Mouse (Mus musculus) monocyte, adult 2 months (primary cell): ENCODE results near the gene Phf6.
"Not testable (repeated sequence)": the region's sequence is repeated elsewhere in the genome, so short reads cannot be mapped to it uniquely, and the experiment has no call there.

Source experiments
- DNase-seq, 2 experiments: peaks; one replicate each; pipeline ENCODE4 v3.0.0; 2022; ENCODE audit warnings: low spot score in 2 of 2, low read depth in 1 of 2

Phf6 gene

DNA sequence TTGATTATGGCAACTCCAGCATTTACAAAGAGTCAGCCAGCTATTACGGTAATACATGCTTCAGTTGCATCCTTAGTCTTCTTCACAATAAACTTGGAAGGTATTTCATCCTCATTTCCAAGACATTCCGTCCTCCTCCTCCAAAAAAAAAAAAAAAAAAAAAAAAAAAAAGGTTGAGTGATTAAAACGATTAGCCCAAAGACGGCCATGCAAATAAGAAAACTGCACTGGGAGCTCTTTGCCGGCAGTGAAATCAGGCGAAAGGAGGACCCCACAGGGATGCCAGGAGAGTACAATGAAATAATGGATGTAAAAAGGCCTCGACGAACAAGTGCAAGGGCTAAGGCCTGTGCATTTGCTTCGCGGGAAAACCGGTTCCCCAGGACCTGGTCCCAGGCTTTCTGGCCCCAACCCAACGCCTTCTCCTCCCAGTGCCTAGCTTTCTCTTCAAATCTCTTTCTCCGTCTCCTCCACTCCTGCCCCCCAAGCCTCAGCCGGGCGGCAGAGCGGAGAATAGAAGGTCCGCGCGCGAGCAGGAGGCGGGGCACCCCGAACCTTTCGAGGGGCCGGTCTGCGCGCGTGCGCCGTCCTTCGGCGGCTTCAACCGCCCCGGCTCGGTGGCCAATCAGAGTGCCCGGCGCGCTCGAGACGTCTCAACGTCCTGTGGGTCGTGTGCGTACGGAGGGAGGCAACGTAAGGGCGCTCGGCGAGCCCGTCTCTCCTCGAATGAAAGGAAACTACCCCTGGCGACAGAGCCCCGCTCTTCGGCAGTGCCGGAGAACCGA lies at the start of gene Phf6:
Gene Phf6 (plus strand): TSS at position 680 of the 785 bp plus-strand sequence.
- peak; percentile 35 to 73 for DNase-seq

GRCm38 (mm10) chrX:52864126-52864525 lies 47.9 kb upstream of the Phf6 start:
- DNase-seq = no peak

- not testable (repeated sequence) for DNase-seq
Measured at GRCm38 (mm10) chrX:52898486-52898885, 13.6 kb upstream of the Phf6 start.

GRCm38 (mm10) chrX:52912372-52912728 lies 284 bp downstream of the Phf6 start:
- no peak for DNase-seq

DNA sequence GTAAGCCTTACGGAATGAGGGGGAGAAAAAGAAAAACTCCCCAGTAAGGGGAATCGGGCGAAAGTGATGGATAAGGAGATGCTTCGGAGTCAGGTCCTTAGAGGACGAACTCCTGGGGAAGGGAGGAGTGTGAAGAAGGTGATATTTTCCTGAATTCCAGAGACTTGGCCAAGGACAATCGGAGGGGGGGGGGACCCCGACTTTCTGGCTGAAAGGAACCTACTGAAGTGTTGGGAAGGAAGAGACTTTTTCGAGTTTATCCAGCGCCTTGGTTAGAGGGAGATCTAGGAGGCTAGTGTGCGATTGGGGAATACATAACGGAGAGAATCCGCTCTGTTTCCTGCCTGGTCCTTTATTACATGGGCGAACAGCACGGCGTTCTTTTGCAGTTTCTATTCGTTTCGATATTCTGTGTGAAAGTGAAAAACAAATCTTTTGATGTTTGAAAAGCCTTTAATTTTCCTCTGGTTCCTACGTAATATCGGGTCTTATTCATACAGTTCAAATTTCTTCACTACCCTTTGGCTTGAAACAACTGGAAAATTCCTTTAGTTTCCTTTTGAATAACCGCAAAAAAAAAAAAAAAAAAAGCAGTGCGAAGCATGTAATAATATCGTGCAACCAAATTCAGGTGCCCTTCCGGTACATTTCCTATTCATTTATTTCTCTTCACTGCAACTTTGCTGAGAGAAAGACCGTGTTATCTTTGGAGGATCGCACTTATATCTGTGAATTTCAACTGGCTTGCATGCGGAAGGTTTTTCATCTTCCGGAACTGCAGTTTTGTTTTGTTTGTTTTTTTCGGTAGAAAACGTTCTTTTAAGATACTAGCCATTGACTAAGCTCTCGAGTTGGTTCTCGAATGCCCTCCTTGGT lies 998 bp downstream of the Phf6 start:
- no peak for DNase-seq

GRCm38 (mm10) chrX:52913856-52914255 lies 1.8 kb downstream of the Phf6 start:
- DNase-seq = no peak

- no peak for DNase-seq
Measured at GRCm38 (mm10) chrX:52914705-52915104, 2.6 kb downstream of the Phf6 start.

DNA sequence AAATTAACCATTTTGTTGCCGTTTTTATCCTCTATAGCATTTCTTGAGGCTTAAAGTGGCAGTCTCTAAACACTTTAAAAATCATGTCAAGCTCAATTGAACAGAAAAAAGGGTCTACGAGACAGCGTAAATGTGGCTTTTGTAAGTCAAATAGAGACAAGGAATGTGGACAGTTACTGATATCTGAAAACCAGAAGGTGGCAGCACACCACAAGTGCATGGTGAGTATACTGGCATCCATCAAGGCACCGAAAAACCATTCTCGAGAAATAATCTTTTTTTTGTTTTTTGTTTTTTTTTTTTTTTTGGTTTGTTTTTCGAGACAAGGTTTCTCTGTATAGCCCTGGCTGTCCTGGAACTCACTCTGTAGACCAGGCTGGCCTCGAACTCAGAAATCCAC lies 4.5 kb downstream of the Phf6 start:
- no peak for DNase-seq

GRCm38 (mm10) chrX:52926726-52927125 lies 14.7 kb downstream of the Phf6 start:
- no peak for DNase-seq

DNA sequence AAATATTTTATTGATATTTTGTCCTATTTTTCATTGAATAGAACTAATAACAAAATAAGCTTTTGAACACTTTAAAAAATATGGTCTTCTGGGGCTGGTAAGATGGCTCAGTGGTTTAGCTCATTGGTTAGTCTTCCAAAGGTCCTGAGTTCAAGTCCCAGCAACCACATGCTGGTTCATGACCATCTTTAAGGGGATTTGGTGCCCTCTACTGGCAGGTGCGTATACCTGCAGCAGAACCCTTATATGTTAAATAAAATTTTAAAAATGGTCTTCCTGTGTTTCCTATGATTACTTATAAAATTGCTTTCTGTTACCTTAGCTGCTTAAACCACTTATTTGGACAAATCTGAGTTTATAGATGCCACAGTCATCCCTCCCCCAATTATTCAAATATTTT lies 16.8 kb downstream of the Phf6 start:
- DNase-seq = peak in 1 of 2 experiments; percentile 2

DNA sequence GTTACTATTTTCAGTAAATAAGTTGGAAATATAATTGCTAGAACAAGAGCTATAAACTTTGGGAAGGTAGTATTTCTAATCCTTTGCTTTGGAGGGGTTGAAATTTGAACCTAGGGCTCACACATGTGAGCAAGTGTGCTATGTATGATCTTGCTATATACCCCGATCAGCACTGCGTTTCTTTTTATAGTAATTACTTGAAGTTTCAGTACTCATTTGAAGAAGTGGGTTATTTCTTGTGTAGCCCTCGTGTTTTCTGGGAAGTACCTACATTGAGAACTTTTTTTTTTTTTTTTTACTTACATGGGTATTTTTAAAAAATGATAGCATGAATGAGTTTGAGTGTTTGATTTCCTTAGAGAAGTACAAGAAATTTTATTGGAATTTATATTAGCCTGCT lies 17.7 kb downstream of the Phf6 start:
- no peak for DNase-seq

DNA sequence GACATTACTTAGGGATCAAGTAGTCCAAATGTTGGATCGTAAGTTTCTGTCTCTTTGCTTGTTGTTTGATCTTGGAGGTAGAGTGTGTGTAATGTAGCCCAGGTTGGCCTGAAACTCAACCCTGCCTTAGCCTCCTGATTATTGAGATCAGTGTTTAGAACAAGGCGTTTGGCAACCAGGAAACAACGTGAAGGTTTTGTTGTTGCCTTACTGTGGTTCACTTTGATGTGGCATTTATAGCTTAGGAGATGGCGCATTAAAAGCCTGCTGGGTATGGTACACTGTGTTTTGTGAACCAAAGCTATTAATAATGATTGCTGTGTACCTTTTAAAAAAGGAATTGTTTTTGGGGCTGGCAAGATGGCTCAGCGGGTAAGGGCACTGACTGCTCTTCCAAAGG lies 18.1 kb downstream of the Phf6 start:
- DNase-seq = no peak

DNA sequence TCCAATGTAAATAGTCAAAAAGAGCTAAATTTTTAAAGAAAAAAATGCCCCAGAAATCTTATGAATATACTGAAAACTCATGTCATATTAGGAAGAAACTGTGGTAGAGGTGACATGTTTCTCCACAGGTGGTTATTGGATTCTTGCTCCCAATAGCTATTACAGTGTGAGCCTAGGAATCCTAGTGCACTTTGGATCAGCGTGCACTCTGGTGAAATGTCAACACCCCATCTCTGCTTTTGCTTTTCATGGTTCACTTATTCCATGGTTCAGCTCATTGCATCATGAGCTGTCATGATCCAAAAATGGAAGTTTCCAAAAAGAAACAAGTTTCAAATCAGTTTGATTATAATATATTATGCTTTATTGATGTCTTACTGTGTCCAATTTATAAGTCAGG lies 20.1 kb downstream of the Phf6 start:
- no peak for DNase-seq

- no peak for DNase-seq
Measured at GRCm38 (mm10) chrX:52934496-52934895, 22.4 kb downstream of the Phf6 start.

GRCm38 (mm10) chrX:52945509-52945908 lies 33.4 kb downstream of the Phf6 start:
- DNase-seq = no peak

DNA sequence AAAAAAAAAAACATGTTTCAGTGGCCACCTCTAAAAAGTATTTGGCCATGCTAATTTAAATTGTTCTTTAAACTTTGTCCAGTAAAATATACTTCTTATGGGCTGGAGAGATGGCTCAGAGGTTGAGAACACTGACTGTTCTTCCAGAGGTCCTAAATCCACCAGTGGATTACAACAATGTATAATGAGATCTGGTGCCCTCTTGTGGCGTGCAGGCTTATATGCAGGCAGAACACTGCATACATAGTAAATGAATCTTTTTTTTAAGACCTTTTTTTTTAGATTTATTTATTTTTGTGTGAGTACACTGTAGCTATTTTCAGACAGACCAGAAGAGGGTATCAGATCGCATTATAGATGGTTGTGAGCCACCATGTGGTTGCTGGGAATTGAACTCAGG lies 37.6 kb downstream of the Phf6 start:
- no peak for DNase-seq

DNA sequence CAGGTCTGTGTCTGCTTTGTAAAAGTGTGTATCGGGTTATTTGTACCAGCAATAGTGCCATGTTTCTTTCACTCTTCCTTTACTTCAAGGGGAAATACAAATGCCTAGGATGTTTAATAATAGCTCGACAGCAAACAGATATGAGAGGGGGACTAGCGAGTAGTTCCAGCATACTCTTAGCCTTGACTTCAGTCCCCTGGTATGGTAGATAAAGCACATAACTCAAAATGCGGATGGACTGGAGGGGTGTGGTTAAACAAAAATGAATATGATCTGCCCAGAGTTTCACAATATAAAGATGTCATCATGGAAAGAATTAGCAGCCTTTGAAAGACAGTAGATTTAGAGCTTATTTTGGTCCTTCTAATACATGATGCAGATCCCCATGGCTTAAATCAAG lies 44.9 kb downstream of the Phf6 start:
- no peak for DNase-seq

GRCm38 (mm10) chrX:52961559-52962110 lies 49.6 kb downstream of the Phf6 start:
- no peak for DNase-seq

DNA sequence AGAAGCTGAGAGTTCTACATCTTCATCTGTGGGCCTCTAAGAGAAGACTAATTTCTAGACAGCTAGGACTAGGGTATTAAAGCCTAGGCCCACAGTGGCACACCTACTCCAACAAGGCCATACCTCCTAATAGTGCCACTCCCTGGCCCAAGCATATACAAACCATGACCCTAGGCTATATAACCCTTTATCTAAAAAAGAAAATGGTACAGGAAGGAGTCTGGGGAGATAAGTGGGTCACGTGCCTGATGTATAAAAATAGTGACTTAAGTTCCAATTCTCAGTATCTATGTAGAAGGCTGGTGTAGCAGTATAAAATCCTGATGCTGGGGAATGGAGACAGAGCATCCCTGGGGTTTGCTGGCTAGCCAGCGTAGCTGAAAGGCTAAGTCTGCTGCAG lies 53.1 kb downstream of the Phf6 start:
- no peak for DNase-seq

DNA sequence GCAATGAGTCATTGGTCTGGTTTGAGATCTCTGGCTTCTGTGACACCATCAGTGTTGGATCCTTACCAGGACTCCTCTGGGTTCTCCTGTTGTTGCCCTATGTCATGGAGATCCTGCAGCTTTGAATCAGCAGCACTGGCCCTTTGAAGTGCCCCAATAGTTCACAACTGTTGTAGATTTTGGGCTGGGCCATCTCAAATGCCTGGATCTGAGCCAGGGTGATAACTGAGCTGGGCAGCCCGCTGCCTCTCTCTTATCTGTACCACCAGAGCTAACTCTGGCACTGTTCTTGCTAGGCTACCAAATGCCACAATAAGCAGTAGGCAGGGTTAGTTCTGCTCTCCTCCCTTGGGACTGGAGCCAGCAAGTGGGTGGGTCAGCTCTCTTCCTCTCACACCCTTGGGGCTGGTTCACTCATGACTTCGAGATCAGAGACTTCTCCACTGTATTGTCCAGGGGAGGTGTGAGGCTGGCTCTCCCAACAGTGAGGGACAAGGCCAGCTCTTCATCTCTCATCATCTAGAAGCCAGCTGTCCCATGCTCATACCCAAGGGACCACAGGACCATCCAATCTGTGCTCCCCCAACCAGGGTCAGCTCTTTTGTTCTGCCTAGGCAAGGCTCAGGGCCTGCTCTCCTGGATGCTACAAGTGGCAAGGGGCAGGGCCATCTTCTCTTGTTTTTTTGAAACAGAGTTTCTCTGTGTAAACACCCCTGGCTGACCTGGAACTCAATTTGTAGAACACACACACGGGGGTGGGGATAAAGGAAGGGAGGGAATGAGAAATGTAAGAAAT lies 59.3 kb downstream of the Phf6 start:
- no peak for DNase-seq

- no peak for DNase-seq
Measured at GRCm38 (mm10) chrX:52972129-52972528, 60.1 kb downstream of the Phf6 start.
